Mouse (Mus musculus) heart, postnatal 25 days (tissue): ENCODE results near the gene Diaph3. TPM values are rescaled to one million over a fixed set of nuclear protein-coding genes. Genes with fewer than 3 reads are reported as not detected.
"Not testable (repeated sequence)": the region's sequence is repeated elsewhere in the genome, so short reads cannot be mapped to it uniquely, and the experiment has no call there.

Source experiments
- DNase-seq: peaks from one replicate; pipeline ENCODE4 v3.0.0; 2022; ENCODE audit warnings: low spot score
- intact Hi-C: fragments of 180-260 bp; cut with DNase I; formaldehyde crosslinking; loops from one replicate; pipeline ENCODE4 v1.15.1; 2025
- total RNA-seq, 2 experiments: library from RNA; stranded (reverse); gene quantifications; 2 replicates each; pipeline ENCODE4 v1.2.3; 2021

Gene Diaph3
- total RNA-seq, 2 experiments from 2014 or later, result 1.4 to 1.6 TPM

GRCm38 (mm10) chr14:86757132-86757531 is 383.9 kb downstream of the Diaph3 start:
- DNase-seq, result no peak
- intact Hi-C loops, result no loop called here

GRCm38 (mm10) chr14:86750351-86750750 is 390.7 kb downstream of the Diaph3 start:
- no peak for DNase-seq
- intact Hi-C loops, result no loop called here

- DNase-seq, result no peak
- intact Hi-C loops, result no loop called here
Measured at GRCm38 (mm10) chr14:86749425-86749824, 391.6 kb downstream of the Diaph3 start.

- DNase-seq, result no peak
- intact Hi-C loops, result no loop called here
Measured at GRCm38 (mm10) chr14:86748876-86749275, 392.2 kb downstream of the Diaph3 start.

- intact Hi-C loops, result no loop called here
- DNase-seq, result no peak
Measured at GRCm38 (mm10) chr14:86744523-86744922, 396.5 kb downstream of the Diaph3 start.

- DNase-seq, result no peak
- intact Hi-C loops, result no loop called here
Measured at GRCm38 (mm10) chr14:86741855-86742531, 399.0 kb downstream of the Diaph3 start.

- intact Hi-C loops, result no loop called here
- no peak for DNase-seq
Measured at GRCm38 (mm10) chr14:86738916-86739315, 402.1 kb downstream of the Diaph3 start.

- no peak for DNase-seq
- intact Hi-C loops, result no loop called here
Measured at GRCm38 (mm10) chr14:86736646-86737045, 404.4 kb downstream of the Diaph3 start.

- intact Hi-C loops, result no loop called here
- DNase-seq, result no peak
Measured at GRCm38 (mm10) chr14:86731300-86731699, 409.7 kb downstream of the Diaph3 start.

GRCm38 (mm10) chr14:86729617-86730098 is 411.4 kb downstream of the Diaph3 start:
- intact Hi-C loops, result no loop called here
- no peak for DNase-seq

GRCm38 (mm10) chr14:86727538-86728045 is 413.4 kb downstream of the Diaph3 start:
- no peak for DNase-seq
- intact Hi-C loops, result no loop called here

GRCm38 (mm10) chr14:86721768-86722167 is 419.3 kb downstream of the Diaph3 start:
- intact Hi-C loops, result no loop called here
- no peak for DNase-seq

- intact Hi-C loops, result no loop called here
Measured at GRCm38 (mm10) chr14:86721082-86721481, 420.0 kb downstream of the Diaph3 start.

GRCm38 (mm10) chr14:86720408-86720807 is 420.6 kb downstream of the Diaph3 start:
- DNase-seq, intact Hi-C loops: not testable (repeated sequence)

More at GRCm38 (mm10) chr14:86721082-86721481, 420.0 kb downstream of the Diaph3 start:
- DNase-seq, result no peak

- intact Hi-C loops, result no loop called here
- DNase-seq, result no peak
Measured at GRCm38 (mm10) chr14:86714088-86714690, 426.8 kb downstream of the Diaph3 start.

GRCm38 (mm10) chr14:86704080-86704479 is 437.0 kb downstream of the Diaph3 start:
- DNase-seq, result no peak
- intact Hi-C loops, result no loop called here

GRCm38 (mm10) chr14:86701145-86701544 is 439.9 kb downstream of the Diaph3 start:
- intact Hi-C loops, result no loop called here
- no peak for DNase-seq

GRCm38 (mm10) chr14:86697887-86698286 is 443.1 kb downstream of the Diaph3 start:
- intact Hi-C loops, result no loop called here
- no peak for DNase-seq

- intact Hi-C loops, result no loop called here
- DNase-seq, result no peak
Measured at GRCm38 (mm10) chr14:86692714-86693113, 448.3 kb downstream of the Diaph3 start.

- no peak for DNase-seq
- intact Hi-C loops, result no loop called here
Measured at GRCm38 (mm10) chr14:86691298-86691697, 449.7 kb downstream of the Diaph3 start.
